Mouse (Mus musculus) heart, embryonic 14.5 days (tissue): ENCODE data around the gene Fam83e. TPM values are rescaled to one million over a fixed set of nuclear protein-coding genes. Genes with fewer than 3 reads are reported as not detected.
A peak's percentile ranks its signal among the peaks of the same experiment; 100 is the strongest.

Source experiments
- ATAC-seq: fragments of 200-750 bp; cut with Nextera tagmentation; 2 replicates; pipeline ENCODE4 v1.8.0; 2017; ENCODE audit warnings: low read depth, moderate TSS enrichment; ENCODE audit not compliant: insufficient number of reproducible peaks, insufficient read depth, low FRiP score
- H3K27ac ChIP-seq, 2 experiments: fragments of 200-500 bp in 1 of 2; fragments of 300-500 bp in 1 of 2; sonication (generic) in 1 of 2; replicated peaks in 1 of 2; 2 replicates each; pipeline ENCODE4 v1.5.1; 2012 to 2014; ENCODE audit warnings: low read depth in 2 of 2, low read length in 2 of 2, control low read depth in 1 of 2, mild to moderate bottlenecking in 1 of 2, mixed read lengths in 1 of 2; ENCODE audit not compliant: control insufficient read depth in 1 of 2, insufficient read depth in 1 of 2
- H3K27me3 ChIP-seq: fragments of 300-500 bp; sonication (generic); 2 replicates; pipeline ENCODE4 v1.6.1; 2014; ENCODE audit warnings: mild to moderate bottlenecking, low read length, control low read depth; ENCODE audit not compliant: control insufficient read depth, insufficient read depth
- H3K36me3 ChIP-seq: fragments of 300-500 bp; sonication (generic); 2 replicates; pipeline ENCODE4 v1.6.1; 2014; ENCODE audit warnings: mild to moderate bottlenecking, control low read depth, low read length, mixed read lengths; ENCODE audit not compliant: control insufficient read depth, insufficient read depth
- H3K4me1 ChIP-seq, 2 experiments: fragments of 200-500 bp in 1 of 2; fragments of 300-500 bp in 1 of 2; sonication (generic) in 1 of 2; 2 replicates each; pipeline ENCODE4 v1.6.1; 2012 to 2014; ENCODE audit warnings: low read length in 2 of 2, control low read depth in 1 of 2, mixed read lengths in 1 of 2; ENCODE audit not compliant: control insufficient read depth in 2 of 2, insufficient read depth in 2 of 2
- H3K4me2 ChIP-seq: fragments of 300-500 bp; sonication (generic); 2 replicates; pipeline ENCODE4 v1.6.1; 2014; ENCODE audit warnings: mild to moderate bottlenecking, low read length
- H3K4me3 ChIP-seq, 2 experiments: fragments of 200-500 bp in 1 of 2; fragments of 300-500 bp in 1 of 2; sonication (generic) in 1 of 2; 2 replicates each; pipeline ENCODE4 v1.5.1; 2012 to 2014; ENCODE audit warnings: low read length in 2 of 2, mild to moderate bottlenecking in 2 of 2, control low read depth in 1 of 2, low read depth in 1 of 2, moderate library complexity in 1 of 2; ENCODE audit not compliant: control insufficient read depth in 1 of 2, insufficient read depth in 1 of 2
- H3K9ac ChIP-seq: fragments of 300-500 bp; sonication (generic); 2 replicates; pipeline ENCODE4 v1.6.1; 2014; ENCODE audit warnings: mild to moderate bottlenecking, low read length
- H3K9me3 ChIP-seq: fragments of 300-500 bp; sonication (generic); 2 replicates; pipeline ENCODE4 v1.6.1; 2016; ENCODE audit warnings: low read length, control low read depth; ENCODE audit not compliant: control insufficient read depth
- WGBS: fragments of 180-500 bp; shearing (Covaris S2); extraction: QIAGEN DNeasy Blood & Tissue Kit; methylation state at CpG from one replicate; pipeline ENCODE4 v1.1.7; 2014; 5-methylcytosine and 5-hydroxymethylcytosine counted together
- polyA plus RNA-seq: library from polyadenylated mRNA; unstranded; fragments of >200 nt; fragmentation: Nextera tagmentation; extraction: Ambion mirVana; gene quantifications from 2 replicates; pipeline ENCODE4 v1.2.1, GENCODE M21; 2014

Gene Fam83e
- polyA plus RNA-seq, 1 experiment from 2014 or later = 0.31 TPM

GRCm38 (mm10) chr7:45702809-45703520, 18.0 kb upstream of the Fam83e start:
- Histone ChIP-seq H3K9me3 (no peaks in the 10 kb centered on the region), H3K27me3 (peaks cover 23% of the 10 kb centered on the region), H3K4me2 (no peak overlapping the region; the same call in 1 of the 2 replicates), H3K36me3 (no peaks in the 10 kb centered on the region), H3K4me1 (peaks cover 25 to 45% of the 10 kb centered on the region in 2 experiments), H3K4me3 (no peak overlapping the region), H3K27ac (no peak overlapping the region), H3K9ac (0 out of 2 replicates have a peak overlapping the region, but pooled peaks have one; percentile 67)
- WGBS = 86% methylated on average over 17 of the region's 17 CpGs
- no peak for ATAC-seq

DNA sequence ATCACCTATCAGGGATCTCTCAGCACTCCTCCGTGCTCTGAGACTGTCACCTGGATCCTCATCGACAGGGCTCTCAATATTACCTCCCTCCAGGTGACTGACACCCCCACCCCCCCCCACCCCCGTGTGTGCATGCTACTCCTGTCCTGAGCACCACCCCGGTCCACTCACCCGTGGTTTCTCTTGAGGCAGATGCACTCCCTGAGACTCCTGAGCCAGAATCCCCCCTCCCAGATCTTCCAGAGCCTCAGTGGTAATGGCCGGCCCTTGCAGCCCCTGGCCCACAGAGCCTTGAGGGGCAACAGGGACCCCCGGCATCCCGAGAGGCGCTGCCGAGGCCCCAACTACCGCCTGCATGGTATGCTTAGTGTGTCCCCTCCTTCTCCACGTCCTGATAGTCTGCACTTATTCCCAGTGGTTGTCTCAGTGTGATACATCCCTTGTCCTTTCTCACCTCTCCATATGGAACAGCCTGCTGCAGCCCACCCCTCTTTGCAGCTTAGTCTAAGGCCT, 17.4 kb upstream of the Fam83e start:
- H3K9me3 ChIP-seq = no peaks in the 10 kb centered on the region
- H3K27ac ChIP-seq = peak overlapping the region; percentile 89 to 90
- WGBS = 36% methylated on average over 12 of the region's 12 CpGs
- peak overlapping the region; percentile 67 for H3K9ac ChIP-seq
- peaks cover 28 to 51% of the 10 kb centered on the region in 2 experiments for H3K4me1 ChIP-seq
- H3K27me3 ChIP-seq = peaks cover 19% of the 10 kb centered on the region
- ATAC-seq = no peak
- H3K36me3 ChIP-seq = no peaks in the 10 kb centered on the region
- peak overlapping the region; percentile 58 to 74 for H3K4me3 ChIP-seq
- H3K4me2 ChIP-seq = peak overlapping the region; percentile 96

GRCm38 (mm10) chr7:45704046-45704559, 16.9 kb upstream of the Fam83e start:
- peak; percentile 27; the same call in 1 of the 2 replicates for ATAC-seq
- Histone ChIP-seq H3K4me2 (peak overlapping the region; percentile 96), H3K36me3 (no peaks in the 10 kb centered on the region), H3K27me3 (peaks cover 14% of the 10 kb centered on the region), H3K9ac (peak overlapping the region; percentile 67), H3K4me3 (peak overlapping the region; percentile 58 to 74), H3K9me3 (no peaks in the 10 kb centered on the region), H3K27ac (peak overlapping the region; percentile 89 to 90), H3K4me1 (peaks cover 28 to 54% of the 10 kb centered on the region in 2 experiments)
- WGBS = 1% methylated on average over 13 of the region's 13 CpGs

DNA sequence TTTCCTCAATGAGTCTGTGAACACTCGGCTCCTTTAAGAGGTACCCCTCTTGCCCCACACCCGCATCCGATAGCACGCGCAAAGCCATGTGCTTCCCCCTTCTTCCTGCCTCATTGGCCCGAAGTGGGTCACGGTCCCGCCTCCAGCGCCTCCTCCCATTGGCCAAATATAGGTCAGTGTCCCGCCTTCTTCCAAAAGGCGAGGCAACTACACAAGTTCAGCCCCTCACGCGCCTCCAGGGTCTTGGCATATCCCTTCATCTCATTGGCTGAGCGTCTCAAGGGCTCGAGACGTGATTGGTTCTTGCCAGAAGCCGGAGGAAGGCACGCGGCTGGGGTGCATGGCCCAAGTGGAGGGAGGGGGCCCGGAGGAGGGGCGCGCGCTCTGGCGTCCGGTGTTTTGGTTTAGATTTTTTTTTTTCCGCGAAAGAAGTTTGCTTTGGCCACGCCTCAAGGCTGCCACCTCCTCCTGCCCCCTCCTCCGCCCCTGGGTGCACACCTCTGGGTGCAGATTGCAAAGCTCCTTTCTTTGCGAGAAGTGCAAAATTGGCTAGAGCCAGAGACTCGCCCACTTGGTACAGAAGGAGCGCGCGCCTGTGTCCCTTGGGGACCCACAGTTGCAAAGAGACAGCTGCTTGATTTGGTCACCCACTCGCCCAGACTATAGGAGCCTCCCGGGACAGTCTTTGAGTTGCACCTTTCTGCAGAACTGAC, 16.1 kb upstream of the Fam83e start, which contains the start of gene Dbp:
TSS of gene Dbp (plus strand) at position 359 of the 713 bp plus-strand sequence.
- peak within 1 kb of the TSS; percentile 96 for H3K4me2 ChIP-seq
- WGBS = under 1% methylated on average over 36 of the region's 36 CpGs
- peak within 1 kb of the TSS; percentile 66 to 74 for H3K4me3 ChIP-seq
- peak; percentile 86 for ATAC-seq
- peaks cover 4% of the 10 kb centered on the region for H3K36me3 ChIP-seq
- H3K4me1 ChIP-seq = peaks cover 28 to 49% of the 10 kb centered on the region in 2 experiments
- peak within 1 kb of the TSS; percentile 93 for H3K9ac ChIP-seq
- peak within 1 kb of the TSS; percentile 89 to 93 for H3K27ac ChIP-seq
- H3K9me3 ChIP-seq = no peaks in the 10 kb centered on the region
- H3K27me3 ChIP-seq = peaks cover 7% of the 10 kb centered on the region

- peak overlapping the region; percentile 66 to 74 for H3K4me3 ChIP-seq
- peaks cover 9% of the 10 kb centered on the region for H3K36me3 ChIP-seq
- H3K4me1 ChIP-seq = peaks cover 28 to 43% of the 10 kb centered on the region in 2 experiments
- no peak for ATAC-seq
- H3K27ac ChIP-seq = peak overlapping the region; percentile 70 to 93
- peak overlapping the region; percentile 93 for H3K9ac ChIP-seq
- WGBS = under 1% methylated on average over 21 of the region's 21 CpGs
- no peaks in the 10 kb centered on the region for H3K9me3 ChIP-seq
- H3K4me2 ChIP-seq = peak overlapping the region; percentile 96
- peaks cover 1% of the 10 kb centered on the region for H3K27me3 ChIP-seq
These were observed 15.6 kb upstream of the Fam83e start for GRCm38 (mm10) chr7:45705443-45705864.

- no peaks in the 10 kb centered on the region for H3K27me3 ChIP-seq
- whole genome bisulfite sequencing = 0% methylated on average over 7 of the region's 7 CpGs
- peak; percentile 22; the same call in 1 of the 2 replicates for ATAC-seq
- peaks cover 26 to 41% of the 10 kb centered on the region in 2 experiments for H3K4me1 ChIP-seq
- peak overlapping the region; percentile 66 to 74 for H3K4me3 ChIP-seq
- H3K4me2 ChIP-seq = peak overlapping the region; percentile 96
- H3K36me3 ChIP-seq = peaks cover 14% of the 10 kb centered on the region
- no peaks in the 10 kb centered on the region for H3K9me3 ChIP-seq
- peak overlapping the region; percentile 93 for H3K9ac ChIP-seq
- peak overlapping the region; percentile 70 to 93 for H3K27ac ChIP-seq
These were observed 15.1 kb upstream of the Fam83e start for GRCm38 (mm10) chr7:45705873-45706281.

DNA sequence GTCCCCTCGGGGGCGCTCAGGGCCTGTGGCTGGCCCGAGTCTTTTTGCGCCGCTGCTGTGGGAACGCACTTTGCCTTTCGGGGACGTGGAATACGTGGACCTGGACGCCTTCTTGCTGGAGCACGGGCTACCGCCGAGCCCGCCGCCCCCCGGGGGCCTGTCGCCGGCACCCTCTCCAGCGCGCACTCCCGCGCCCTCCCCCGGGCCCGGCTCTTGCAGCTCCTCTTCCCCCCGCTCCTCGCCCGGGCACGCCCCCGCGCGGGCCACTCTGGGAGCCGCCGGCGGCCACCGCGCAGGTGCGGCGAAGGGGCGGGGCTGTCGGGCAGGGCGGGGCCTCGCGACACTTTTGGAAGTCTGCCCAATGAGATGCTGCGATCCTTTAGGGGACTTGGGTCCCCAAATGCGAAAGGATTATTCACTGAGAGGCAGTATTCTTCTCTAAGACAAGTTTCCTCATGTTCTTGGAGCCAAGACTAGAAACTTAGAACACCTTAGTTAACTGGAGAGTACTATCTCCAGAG, 14.2 kb upstream of the Fam83e start:
- peaks cover 21 to 41% of the 10 kb centered on the region in 2 experiments for H3K4me1 ChIP-seq
- WGBS = under 1% methylated on average over 45 of the region's 45 CpGs

More for the DNA sequence above, 14.2 kb upstream of the Fam83e start:
- Histone ChIP-seq H3K36me3 (peaks cover 23% of the 10 kb centered on the region), H3K9me3 (no peaks in the 10 kb centered on the region), H3K4me2 (peak overlapping the region; percentile 96), H3K27ac (peak overlapping the region; percentile 70 to 93), H3K4me3 (peak overlapping the region; percentile 66 to 74), H3K9ac (peak overlapping the region; percentile 93), H3K27me3 (no peaks in the 10 kb centered on the region)
- 0 out of 2 replicates have a peak, but pooled peaks have one; percentile 4 for ATAC-seq
